Mouse (Mus musculus): ENCODE data around the gene Stambpl1.
A peak's percentile ranks its signal among the peaks of the same experiment; 100 is the strongest.

Stambpl1 gene

GRCm38 (mm10) chr19:34192008-34192963 lies at the start of gene Stambpl1:
Gene Stambpl1 (plus strand): TSS chr19:34192229.
- peak; percentile 89 for DNase-seq (ENCODE audit: low read depth, low spot score)

GRCm38 (mm10) chr19:34148421-34148820 lies 43.6 kb upstream of the Stambpl1 start:
- DNase-seq (ENCODE audit: low read depth, low spot score) = peak; percentile 17

GRCm38 (mm10) chr19:34151909-34152308 lies 40.1 kb upstream of the Stambpl1 start:
- DNase-seq (ENCODE audit: low read depth, low spot score) = peak; percentile 48

- no peak for DNase-seq (ENCODE audit: low read depth, low spot score)
These were observed 38.5 kb upstream of the Stambpl1 start for GRCm38 (mm10) chr19:34153263-34154144.

- no peak for DNase-seq (ENCODE audit: low read depth, low spot score)
These were observed 29.3 kb upstream of the Stambpl1 start for GRCm38 (mm10) chr19:34162693-34163092.

- DNase-seq (ENCODE audit: low read depth, low spot score) = no peak
These were observed 26.1 kb upstream of the Stambpl1 start, which contains the start of gene Ankrd22 for GRCm38 (mm10) chr19:34165891-34166290. Gene Ankrd22 (minus strand): TSS chr19:34166053.

GRCm38 (mm10) chr19:34166386-34166785 lies 25.6 kb upstream of the Stambpl1 start:
- DNase-seq (ENCODE audit: low read depth, low spot score) = no peak

- DNase-seq (ENCODE audit: low read depth, low spot score) = no peak
These were observed 23.9 kb upstream of the Stambpl1 start for GRCm38 (mm10) chr19:34167896-34168661.

GRCm38 (mm10) chr19:34169121-34169520 lies 22.9 kb upstream of the Stambpl1 start:
- no peak for DNase-seq (ENCODE audit: low read depth, low spot score)

- no peak for DNase-seq (ENCODE audit: low read depth, low spot score)
These were observed 20.9 kb upstream of the Stambpl1 start for GRCm38 (mm10) chr19:34171167-34171566.

- no peak for DNase-seq (ENCODE audit: low read depth, low spot score)
These were observed 18.0 kb upstream of the Stambpl1 start for GRCm38 (mm10) chr19:34174004-34174403.

GRCm38 (mm10) chr19:34179136-34179535 lies 12.9 kb upstream of the Stambpl1 start:
- no peak for DNase-seq (ENCODE audit: low read depth, low spot score)

GRCm38 (mm10) chr19:34180316-34180715 lies 11.7 kb upstream of the Stambpl1 start:
- no peak for DNase-seq (ENCODE audit: low read depth, low spot score)

GRCm38 (mm10) chr19:34181234-34181633 lies 10.8 kb upstream of the Stambpl1 start:
- DNase-seq (ENCODE audit: low read depth, low spot score) = no peak

- no peak for DNase-seq (ENCODE audit: low read depth, low spot score)
These were observed 9.5 kb upstream of the Stambpl1 start for GRCm38 (mm10) chr19:34182490-34182889.

GRCm38 (mm10) chr19:34186845-34187244 lies 5.2 kb upstream of the Stambpl1 start:
- no peak for DNase-seq (ENCODE audit: low read depth, low spot score)

- no peak for DNase-seq (ENCODE audit: low read depth, low spot score)
These were observed 403 bp upstream of the Stambpl1 start for GRCm38 (mm10) chr19:34191645-34192007.

- DNase-seq (ENCODE audit: low read depth, low spot score) = peak; percentile 85
These were observed 1.1 kb downstream of the Stambpl1 start for GRCm38 (mm10) chr19:34193149-34193548.

- DNase-seq (ENCODE audit: low read depth, low spot score) = no peak
These were observed 1.7 kb downstream of the Stambpl1 start for GRCm38 (mm10) chr19:34193683-34194082.

GRCm38 (mm10) chr19:34194132-34194745 lies 2.2 kb downstream of the Stambpl1 start:
- peak; percentile 61 for DNase-seq (ENCODE audit: low read depth, low spot score)

GRCm38 (mm10) chr19:34195031-34195430 lies 3.0 kb downstream of the Stambpl1 start:
- no peak for DNase-seq (ENCODE audit: low read depth, low spot score)

Data from A20 (cell line).